Mouse (Mus musculus): ENCODE measurements around the gene Dhrs13.

GRCm38 (mm10) chr11:78031389-78031788 lies 691 bp upstream of the Dhrs13 start:
- TF ChIP-seq CTCF (IDR thresholded peaks at IDR 0.05; ENCODE audit: low read depth) (no peak), EP300 (IDR thresholded peaks at IDR 0.05; ENCODE audit: low read depth) (no peak)

All from heart, postnatal 0 days (tissue).